ENCODE assay signal across 22 mouse cellular contexts in genomic region chr17:10474972-10475371, GRCm38 (mm10).
DNase-seq lines count a peak whose midpoint lies in the region; ATAC-seq and TF ChIP-seq lines count a peak whose summit lies in the region.
"Had no signal": no experiment of that assay in that cellular context is flagged by ENCODE, and none has a peak within 500 bp of the region (broad histone marks: within the 10 kb centered on the region; RNA-seq: fewer than 3 reads in every experiment).

No protein-coding gene starts in this region.

- H3K27me3 ChIP-seq in heart, embryonic 14.5 days (ENCODE audit: control insufficient read depth, insufficient read depth, low read length) = no peaks in the 10 kb centered on the region
- H3K27me3 ChIP-seq: liver, embryonic 15.5 days; lung, embryonic 15.5 days; neural tube, embryonic 12.5 days had no signal

- no peak for DNase-seq in gastrocnemius, adult 2 months
- no peak for DNase-seq in gastrocnemius, postnatal 14 days
- DNase-seq in heart, postnatal 36 days = no peak
- DNase-seq in layer of hippocampus, adult 8-10 months (ENCODE audit: low spot score in 2 of 2) = peak; percentile 50 to 60
- DNase-seq in layer of hippocampus, postnatal 36 days = no peak
- DNase-seq in adrenal gland, adult 18-20 months (ENCODE audit: low spot score in 2 of 2) = no peak
- DNase-seq: adrenal gland, postnatal 36 days; cerebellum, adult 11-12 months; gastrocnemius, postnatal 10 days; kidney, adult 18-20 months; liver; lung, postnatal 4 days; midbrain, embryonic 14.5 days had no signal

- no peaks in the 10 kb centered on the region for H3K9me3 ChIP-seq in heart, embryonic 14.5 days (ENCODE audit: control insufficient read depth, low read length)
- H3K9me3 ChIP-seq: embryonic facial prominence, embryonic 10.5 days; liver, embryonic 15.5 days; lung, embryonic 15.5 days; neural tube, embryonic 12.5 days had no signal

- no peak overlapping the region for H3K4me2 ChIP-seq in heart, embryonic 14.5 days (ENCODE audit: low read length)
- H3K4me2 ChIP-seq: hindbrain, embryonic 14.5 days; liver, embryonic 15.5 days; lung, embryonic 15.5 days; neural tube, embryonic 12.5 days had no signal

- H3K27ac ChIP-seq in gastrocnemius, adult 2 months = peak overlapping the region; percentile 77; the same call in 1 of the 2 replicates
- H3K27ac ChIP-seq in heart, embryonic 14.5 days (replicated peaks in 1 of 2; ENCODE audit: control insufficient read depth in 1 of 2, insufficient read depth in 1 of 2, low read depth in 2 of 2, low read length in 2 of 2) = peak overlapping the region; percentile 92 to 97
- H3K27ac ChIP-seq: embryonic facial prominence, embryonic 10.5 days; hindbrain, embryonic 14.5 days; kidney, postnatal 0 days; limb, embryonic 10.5 days; liver, embryonic 15.5 days; lung, embryonic 15.5 days; neural tube, embryonic 12.5 days had no signal

- no peak for TF ChIP-seq CTCF in gastrocnemius, adult 2 months (IDR thresholded peaks at IDR 0.05)

- WGBS in heart, embryonic 14.5 days = 64% methylated on average over 6 of the region's 6 CpGs

- intact Hi-C loops in gastrocnemius, adult 2 months (cut with DNase I) = no loop called here
- intact Hi-C loops in gastrocnemius, postnatal 14 days (cut with DNase I; ENCODE audit: low total_unique reads) = no loop called here
- intact Hi-C loops in heart, postnatal 36 days (cut with DNase I) = no loop called here

- no peak overlapping the region for H3K4me3 ChIP-seq in gastrocnemius, adult 2 months
- no peak overlapping the region for H3K4me3 ChIP-seq in heart, embryonic 14.5 days (ENCODE audit: control insufficient read depth in 1 of 2, insufficient read depth in 1 of 2, low read depth in 1 of 2, low read length in 2 of 2)
- H3K4me3 ChIP-seq: embryonic facial prominence, embryonic 10.5 days; limb, embryonic 10.5 days; liver, embryonic 15.5 days; lung, embryonic 15.5 days; neural tube, embryonic 12.5 days had no signal

- H3K4me1 ChIP-seq in heart, embryonic 14.5 days (ENCODE audit: control insufficient read depth in 2 of 2, insufficient read depth in 2 of 2, low read length in 2 of 2) = peaks cover 34 to 56% of the 10 kb centered on the region in 2 experiments
- H3K4me1 ChIP-seq: liver, embryonic 15.5 days had no signal

- H3K36me3 ChIP-seq in heart, embryonic 14.5 days (ENCODE audit: control insufficient read depth, insufficient read depth, low read length) = no peaks in the 10 kb centered on the region
- H3K36me3 ChIP-seq: embryonic facial prominence, embryonic 10.5 days; limb, embryonic 10.5 days; liver, embryonic 15.5 days; lung, embryonic 15.5 days; neural tube, embryonic 12.5 days had no signal

- H3K9ac ChIP-seq in heart, embryonic 14.5 days (ENCODE audit: low read length) = 0 out of 2 replicates have a peak overlapping the region, but pooled peaks have one; percentile 6
- H3K9ac ChIP-seq: hindbrain, embryonic 14.5 days; liver, embryonic 15.5 days; lung, embryonic 15.5 days; neural tube, embryonic 12.5 days had no signal

- ATAC-seq in heart, embryonic 14.5 days (ENCODE audit: insufficient number of reproducible peaks, insufficient read depth, low FRiP score, low read depth) = no peak
- ATAC-seq: inflammation-experienced regulatory T-cells, adult 6 months had no signal

Comparison
In these comparisons a context has a peak if more than half of its experiments do, and no peak if none do; other contexts are left out.
1. DNase-seq: peak in layer of hippocampus, adult 8-10 months (2 of 2); none in gastrocnemius, adult 2 months (single experiment), gastrocnemius, postnatal 14 days (single experiment), heart, postnatal 36 days (0 of 2), layer of hippocampus, postnatal 36 days (0 of 2) and adrenal gland, adult 18-20 months (0 of 2).